Mouse (Mus musculus): ENCODE measurements around the gene Ppip5k1.

Gene Ppip5k1

GRCm38 (mm10) chr2:121298131-121298530, 57.1 kb downstream of the Ppip5k1 start:
- DNase-seq (ENCODE audit: low read depth), result no peak

- DNase-seq (ENCODE audit: low read depth), result no peak
These were observed 57.5 kb downstream of the Ppip5k1 start for GRCm38 (mm10) chr2:121297701-121298100.

- no peak for DNase-seq (ENCODE audit: low read depth)
These were observed 58.4 kb downstream of the Ppip5k1 start for GRCm38 (mm10) chr2:121296754-121297231.

- peak; percentile 33 for DNase-seq (ENCODE audit: low read depth)
These were observed 59.3 kb downstream of the Ppip5k1 start for GRCm38 (mm10) chr2:121295608-121296571.

GRCm38 (mm10) chr2:121294753-121295607, 60.2 kb downstream of the Ppip5k1 start:
- peak; percentile 40 for DNase-seq (ENCODE audit: low read depth)

GRCm38 (mm10) chr2:121294182-121294581, 61.0 kb downstream of the Ppip5k1 start:
- no peak for DNase-seq (ENCODE audit: low read depth)

GRCm38 (mm10) chr2:121292316-121293013, 62.7 kb downstream of the Ppip5k1 start:
- no peak for DNase-seq (ENCODE audit: low read depth)

GRCm38 (mm10) chr2:121289730-121290540, 65.3 kb downstream of the Ppip5k1 start:
- DNase-seq (ENCODE audit: low read depth), result no peak

- DNase-seq (ENCODE audit: low read depth), result peak; percentile 43
These were observed 66.1 kb downstream of the Ppip5k1 start, which contains the start of gene Map1a for GRCm38 (mm10) chr2:121288901-121289729. Gene Map1a, plus strand, starts transcription at chr2:121289600.

GRCm38 (mm10) chr2:121287850-121288249, 67.3 kb downstream of the Ppip5k1 start:
- no peak for DNase-seq (ENCODE audit: low read depth)

- DNase-seq (ENCODE audit: low read depth), result no peak
These were observed 83.2 kb downstream of the Ppip5k1 start for GRCm38 (mm10) chr2:121271928-121272516.

GRCm38 (mm10) chr2:121271236-121271927, 83.8 kb downstream of the Ppip5k1 start, which contains the start of gene Trp53bp1:
Gene Trp53bp1, minus strand, starts transcription at chr2:121271407.
- peak; percentile 85 for DNase-seq (ENCODE audit: low read depth)

GRCm38 (mm10) chr2:121270521-121271235, 84.5 kb downstream of the Ppip5k1 start:
- DNase-seq (ENCODE audit: low read depth), result no peak

GRCm38 (mm10) chr2:121268446-121268845, 86.8 kb downstream of the Ppip5k1 start:
- no peak for DNase-seq (ENCODE audit: low read depth)
